Comparison of ENCODE assay signal across 10 mouse cellular contexts in the genomic region with DNA sequence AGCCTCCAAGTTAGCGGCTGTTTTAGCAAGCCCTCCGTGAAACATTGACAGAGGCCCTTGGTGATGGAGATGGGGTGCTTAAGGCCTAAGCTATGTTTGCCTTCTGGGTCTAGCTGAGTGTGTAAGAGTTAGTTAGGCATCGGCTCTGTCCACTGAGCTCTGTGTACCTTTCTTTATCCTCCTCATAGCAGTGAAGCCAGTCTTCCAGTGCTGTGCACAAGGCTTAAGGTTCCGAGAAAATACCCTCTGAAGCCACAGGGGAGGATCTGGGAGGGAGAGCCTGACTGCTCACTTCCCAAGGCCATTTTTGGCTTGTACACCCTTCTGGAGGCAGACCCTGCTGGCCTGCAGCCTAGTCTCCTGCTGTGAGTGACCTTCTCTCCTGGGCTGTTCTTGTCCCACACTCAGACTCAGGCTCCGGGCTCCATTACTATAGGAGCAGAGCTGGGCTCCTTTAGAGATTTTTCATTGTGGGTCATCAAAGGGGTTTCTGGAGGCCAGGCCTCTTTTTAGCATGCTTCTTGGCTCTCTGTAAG. TPM values are rescaled to one million over a fixed set of nuclear protein-coding genes. Genes with fewer than 3 reads are reported as not detected.
DNase-seq lines count a peak whose midpoint lies in the region; ATAC-seq and TF ChIP-seq lines count a peak whose summit lies in the region.
"Had no signal": no experiment of that assay in that cellular context is flagged by ENCODE, and none has a peak within 500 bp of the region (broad histone marks: within the 10 kb centered on the region; RNA-seq: fewer than 3 reads in every experiment).

No protein-coding gene starts in this region.

- H3K4me3 ChIP-seq in heart, embryonic 11.5 days (ENCODE audit: low read depth, low read length), result no peak overlapping the region
- no peak overlapping the region for H3K4me3 ChIP-seq in forebrain, embryonic 16.5 days (replicated peaks; ENCODE audit: low read length)
- no peak overlapping the region for H3K4me3 ChIP-seq in midbrain, embryonic 11.5 days (ENCODE audit: low read depth, low read length)
- H3K4me3 ChIP-seq in intestine, postnatal 0 days (ENCODE audit: low read depth, low read length), result no peak overlapping the region
- H3K4me3 ChIP-seq: intestine, embryonic 15.5 days; stomach, embryonic 15.5 days had no signal

- TF ChIP-seq CTCF in intestine, postnatal 0 days (IDR thresholded peaks at IDR 0.05; ENCODE audit: low read depth), result no peak

- DNase-seq in heart, adult 8-10 months (ENCODE audit: low spot score), result peak; percentile 21
- DNase-seq in adrenal gland, postnatal 14 days, result peak; percentile 80
- peak; percentile 78 for DNase-seq in midbrain, embryonic 11.5 days (ENCODE audit: low spot score, missing footprints)
- DNase-seq in embryo, embryonic 10 days (ENCODE audit: low spot score), result no peak

- no peak overlapping the region for H3K9ac ChIP-seq in heart, embryonic 11.5 days (ENCODE audit: low read depth, low read length)
- H3K9ac ChIP-seq in forebrain, embryonic 16.5 days (replicated peaks; ENCODE audit: low read depth, low read length), result no peak overlapping the region
- no peak overlapping the region for H3K9ac ChIP-seq in midbrain, embryonic 11.5 days (ENCODE audit: low read length)
- no peak overlapping the region for H3K9ac ChIP-seq in intestine, postnatal 0 days (ENCODE audit: low read depth, low read length)
- H3K9ac ChIP-seq: intestine, embryonic 15.5 days; stomach, embryonic 15.5 days had no signal

- no peaks in the 10 kb centered on the region for H3K27me3 ChIP-seq in heart, embryonic 11.5 days (ENCODE audit: control insufficient read depth, insufficient read depth, low read length)
- H3K27me3 ChIP-seq in forebrain, embryonic 16.5 days (replicated peaks; ENCODE audit: control insufficient read depth, insufficient read depth, low read length), result no peaks in the 10 kb centered on the region
- H3K27me3 ChIP-seq in midbrain, embryonic 11.5 days (ENCODE audit: control insufficient read depth, insufficient read depth, low read length), result no peaks in the 10 kb centered on the region
- H3K27me3 ChIP-seq in intestine, postnatal 0 days (replicated peaks; ENCODE audit: control insufficient read depth, insufficient read depth, low read length), result no peaks in the 10 kb centered on the region
- H3K27me3 ChIP-seq: intestine, embryonic 15.5 days; stomach, embryonic 15.5 days had no signal

- peaks cover 3% of the 10 kb centered on the region; the same call in 1 of the 2 replicates for H3K36me3 ChIP-seq in heart, embryonic 11.5 days (ENCODE audit: control insufficient read depth, insufficient read depth, low read length)
- H3K36me3 ChIP-seq in forebrain, embryonic 16.5 days (ENCODE audit: control insufficient read depth, insufficient read depth), result peaks cover 7% of the 10 kb centered on the region; the same call in 1 of the 2 replicates
- peaks cover 3% of the 10 kb centered on the region; the same call in 1 of the 2 replicates for H3K36me3 ChIP-seq in midbrain, embryonic 11.5 days (ENCODE audit: control insufficient read depth, insufficient read depth, low read length)
- peaks cover 9% of the 10 kb centered on the region for H3K36me3 ChIP-seq in intestine, postnatal 0 days (ENCODE audit: control insufficient read depth, insufficient read depth)

- peaks cover 18% of the 10 kb centered on the region for H3K4me1 ChIP-seq in heart, embryonic 11.5 days (ENCODE audit: control insufficient read depth, insufficient read depth, low read length)
- peaks cover 23% of the 10 kb centered on the region for H3K4me1 ChIP-seq in forebrain, embryonic 16.5 days (replicated peaks; ENCODE audit: control insufficient read depth, insufficient read depth, low read length)
- H3K4me1 ChIP-seq in midbrain, embryonic 11.5 days (ENCODE audit: control insufficient read depth, insufficient read depth, low read length), result peaks cover 19% of the 10 kb centered on the region
- H3K4me1 ChIP-seq in intestine, postnatal 0 days (replicated peaks; ENCODE audit: control insufficient read depth, insufficient read depth, low read length), result peaks cover 3% of the 10 kb centered on the region; the same call in 1 of the 2 replicates
- H3K4me1 ChIP-seq: stomach, embryonic 15.5 days had no signal

- H3K27ac ChIP-seq in heart, embryonic 11.5 days (ENCODE audit: low read depth, low read length), result no peak overlapping the region
- H3K27ac ChIP-seq in forebrain, embryonic 16.5 days (ENCODE audit: low read length), result peak overlapping the region; percentile 33
- no peak overlapping the region for H3K27ac ChIP-seq in midbrain, embryonic 11.5 days (ENCODE audit: low read depth, low read length)
- H3K27ac ChIP-seq in intestine, postnatal 0 days (ENCODE audit: low read depth, low read length), result no peak overlapping the region
- H3K27ac ChIP-seq: intestine, embryonic 15.5 days; stomach, embryonic 15.5 days had no signal

- no peak for ATAC-seq in heart, embryonic 11.5 days (replicated peaks; ENCODE audit: insufficient number of reproducible peaks, low FRiP score, low TSS enrichment)
- ATAC-seq in forebrain, embryonic 16.5 days, result no peak
- ATAC-seq in midbrain, embryonic 11.5 days (ENCODE audit: low FRiP score), result no peak
- no peak for ATAC-seq in inflammation-experienced regulatory T-cells, adult 6 months
- no peak for ATAC-seq in intestine, postnatal 0 days
- ATAC-seq: intestine, embryonic 15.5 days had no signal

- H3K9me3 ChIP-seq in heart, embryonic 11.5 days (replicated peaks; ENCODE audit: control insufficient read depth, low read length), result no peaks in the 10 kb centered on the region
- no peaks in the 10 kb centered on the region for H3K9me3 ChIP-seq in forebrain, embryonic 16.5 days (ENCODE audit: control insufficient read depth, low read length)
- no peaks in the 10 kb centered on the region for H3K9me3 ChIP-seq in midbrain, embryonic 11.5 days (ENCODE audit: control insufficient read depth, low read length)
- no peaks in the 10 kb centered on the region for H3K9me3 ChIP-seq in intestine, postnatal 0 days (ENCODE audit: control insufficient read depth)
- H3K9me3 ChIP-seq: intestine, embryonic 15.5 days; stomach, embryonic 15.5 days had no signal

- WGBS in heart, embryonic 11.5 days (ENCODE audit: insufficient replicate concordance), result 82% methylated on average over 5 of the region's 5 CpGs
- WGBS in forebrain, embryonic 16.5 days, result 66% methylated on average over 5 of the region's 5 CpGs
- WGBS in midbrain, embryonic 11.5 days, result 70% methylated on average over 5 of the region's 5 CpGs
- 80% methylated on average over 5 of the region's 5 CpGs for WGBS in intestine, postnatal 0 days

- H3K4me2 ChIP-seq in heart, embryonic 11.5 days, result no peak overlapping the region
- H3K4me2 ChIP-seq in forebrain, embryonic 16.5 days (ENCODE audit: low read length), result no peak overlapping the region
- H3K4me2 ChIP-seq in midbrain, embryonic 11.5 days, result no peak overlapping the region
- H3K4me2 ChIP-seq in intestine, postnatal 0 days (replicated peaks; ENCODE audit: low read depth), result no peak overlapping the region
- H3K4me2 ChIP-seq: intestine, embryonic 15.5 days; stomach, embryonic 15.5 days had no signal

RNA-seq across cellular contexts. Expression of a gene that starts 56.7 kb away (rescaled TPM):
- total RNA-seq in heart, adult 8-10 months (2022), result 1 to 10 TPM; 4.4 to 5.8 (median 5.0) TPM
- 5.7 and 6.7 TPM in 2 replicates for polyA plus RNA-seq in heart, embryonic 11.5 days (2014; fragmentation: Nextera tagmentation; extraction: Ambion mirVana)
- total RNA-seq in adrenal gland, postnatal 14 days (2021), result 20.9 and 25.4 TPM in 2 replicates
- 13.8 and 15.0 TPM in 2 replicates for polyA plus RNA-seq in forebrain, embryonic 16.5 days (2015; fragmentation: Nextera tagmentation; extraction: Ambion mirVana)
- 11.5 and 13.7 TPM in 2 replicates for polyA plus RNA-seq in midbrain, embryonic 11.5 days (2014; fragmentation: Nextera tagmentation; extraction: Ambion mirVana)
- 1 to 10 TPM; 5.4 to 10.0 (median 6.3) TPM for polyA plus RNA-seq in inflammation-experienced regulatory T-cells, adult 6 months (2017; shearing (Covaris generic))
- polyA plus RNA-seq in intestine, postnatal 0 days (2015; fragmentation: Nextera tagmentation; extraction: Ambion mirVana), result 1.1 TPM in 2 replicates

RNA-seq across cellular contexts. Expression of a gene that starts 56.7 kb away (rescaled TPM):
- not detected for total RNA-seq in heart, adult 8-10 months (2022)
- polyA plus RNA-seq in heart, embryonic 11.5 days (2014; fragmentation: Nextera tagmentation; extraction: Ambion mirVana), result 0.20 TPM in 1 of 2 replicates, not detected in the other
- total RNA-seq in adrenal gland, postnatal 14 days (2021), result not detected in 2 replicates
- polyA plus RNA-seq in forebrain, embryonic 16.5 days (2015; fragmentation: Nextera tagmentation; extraction: Ambion mirVana), result 0.25 and 0.52 TPM in 2 replicates
- 0.19 TPM in 1 of 2 replicates, not detected in the other for polyA plus RNA-seq in midbrain, embryonic 11.5 days (2014; fragmentation: Nextera tagmentation; extraction: Ambion mirVana)
- polyA plus RNA-seq in inflammation-experienced regulatory T-cells, adult 6 months (2017; shearing (Covaris generic)), result not detected
- not detected in 2 replicates for polyA plus RNA-seq in intestine, postnatal 0 days (2015; fragmentation: Nextera tagmentation; extraction: Ambion mirVana)
- polyA plus RNA-seq: intestine, embryonic 15.5 days; stomach, embryonic 15.5 days had no signal

RNA-seq across cellular contexts. Expression of a gene that starts 56.7 kb away (rescaled TPM):
- total RNA-seq in heart, adult 8-10 months (2022), result 10 to 100 TPM; 57.6 to 68.6 (median 66.3) TPM
- 121 and 136 TPM in 2 replicates for polyA plus RNA-seq in heart, embryonic 11.5 days (2014; fragmentation: Nextera tagmentation; extraction: Ambion mirVana)
- total RNA-seq in adrenal gland, postnatal 14 days (2021), result 79.7 and 82.5 TPM in 2 replicates
- polyA plus RNA-seq in forebrain, embryonic 16.5 days (2015; fragmentation: Nextera tagmentation; extraction: Ambion mirVana), result 144 and 148 TPM in 2 replicates
- 118 and 122 TPM in 2 replicates for polyA plus RNA-seq in midbrain, embryonic 11.5 days (2014; fragmentation: Nextera tagmentation; extraction: Ambion mirVana)
- 10 to 100 TPM; 60.2 to 63.4 (median 62.3) TPM for polyA plus RNA-seq in inflammation-experienced regulatory T-cells, adult 6 months (2017; shearing (Covaris generic))
- polyA plus RNA-seq in intestine, postnatal 0 days (2015; fragmentation: Nextera tagmentation; extraction: Ambion mirVana), result 71.4 and 76.6 TPM in 2 replicates
